Mouse (Mus musculus) ovary, postnatal 10 days (tissue): Measurements from ENCODE around the gene Dnmt3b.

Source experiments
- DNase-seq: peaks from one replicate; pipeline ENCODE4 v3.0.0; 2022; ENCODE audit warnings: low spot score

The Dnmt3b gene

GRCm38 (mm10) chr2:153649298-153650013 is at the start of gene Dnmt3b:
Gene Dnmt3b (plus strand): TSS chr2:153649450.
- peak; percentile 50 for DNase-seq

GRCm38 (mm10) chr2:153600021-153600666 is 49.1 kb upstream of the Dnmt3b start:
- DNase-seq: no peak

GRCm38 (mm10) chr2:153600667-153601648 is 48.3 kb upstream of the Dnmt3b start:
- no peak for DNase-seq

- DNase-seq: no peak
These were observed 45.5 kb upstream of the Dnmt3b start for GRCm38 (mm10) chr2:153603724-153604123.

GRCm38 (mm10) chr2:153606421-153606820 is 42.8 kb upstream of the Dnmt3b start:
- DNase-seq: no peak

GRCm38 (mm10) chr2:153607870-153608515 is 41.3 kb upstream of the Dnmt3b start:
- DNase-seq: no peak

- DNase-seq: no peak
These were observed 40.2 kb upstream of the Dnmt3b start for GRCm38 (mm10) chr2:153609058-153609457.

GRCm38 (mm10) chr2:153609548-153609947 is 39.7 kb upstream of the Dnmt3b start:
- peak; percentile 87 for DNase-seq

- no peak for DNase-seq
These were observed 38.6 kb upstream of the Dnmt3b start for GRCm38 (mm10) chr2:153610426-153611240.

GRCm38 (mm10) chr2:153611241-153611630 is 38.0 kb upstream of the Dnmt3b start:
- no peak for DNase-seq

- DNase-seq: no peak
These were observed 37.5 kb upstream of the Dnmt3b start for GRCm38 (mm10) chr2:153611743-153612142.

GRCm38 (mm10) chr2:153612594-153613281 is 36.5 kb upstream of the Dnmt3b start:
- no peak for DNase-seq

- DNase-seq: no peak
These were observed 32.4 kb upstream of the Dnmt3b start for GRCm38 (mm10) chr2:153616893-153617292.

- no peak for DNase-seq
These were observed 30.8 kb upstream of the Dnmt3b start for GRCm38 (mm10) chr2:153618439-153618838.

GRCm38 (mm10) chr2:153618889-153619288 is 30.4 kb upstream of the Dnmt3b start:
- DNase-seq: no peak

GRCm38 (mm10) chr2:153622449-153622848 is 26.8 kb upstream of the Dnmt3b start:
- DNase-seq: no peak

- DNase-seq: no peak
These were observed 18.3 kb upstream of the Dnmt3b start for GRCm38 (mm10) chr2:153630950-153631349.

- DNase-seq: peak; percentile 85
These were observed 17.0 kb upstream of the Dnmt3b start, which contains the start of gene Commd7 for GRCm38 (mm10) chr2:153631976-153632870. Gene Commd7 (minus strand): TSS chr2:153632781.

GRCm38 (mm10) chr2:153632871-153633226 is 16.4 kb upstream of the Dnmt3b start:
- DNase-seq: no peak
